Mouse (Mus musculus): Measurements from ENCODE around the gene Spcs2. TPM values are rescaled to one million over a fixed set of nuclear protein-coding genes. Genes with fewer than 3 reads are reported as not detected.

The Spcs2 gene
- total RNA-seq (2021), result 10 to 100 TPM; 86.4 to 90.6 TPM
- long read RNA-seq, experiment 1, transcript Spcs2-201 (5 exons, 2,909 nt), result major isoform, 122 of 127 reads
- long read RNA-seq, experiment 1, partial matches to known transcripts, result 4 of 127 reads
- long read RNA-seq, experiment 1, other reads (novel, unspliced or antisense), result 0 of 127 reads
- long read RNA-seq, experiment 2, transcript Spcs2-201 (5 exons, 2,909 nt), result major isoform, 83 of 87 reads
- long read RNA-seq, experiment 2, partial matches to known transcripts, result 2 of 87 reads
- long read RNA-seq, experiment 2, other reads (novel, unspliced or antisense), result 1 of 87 reads

DNA sequence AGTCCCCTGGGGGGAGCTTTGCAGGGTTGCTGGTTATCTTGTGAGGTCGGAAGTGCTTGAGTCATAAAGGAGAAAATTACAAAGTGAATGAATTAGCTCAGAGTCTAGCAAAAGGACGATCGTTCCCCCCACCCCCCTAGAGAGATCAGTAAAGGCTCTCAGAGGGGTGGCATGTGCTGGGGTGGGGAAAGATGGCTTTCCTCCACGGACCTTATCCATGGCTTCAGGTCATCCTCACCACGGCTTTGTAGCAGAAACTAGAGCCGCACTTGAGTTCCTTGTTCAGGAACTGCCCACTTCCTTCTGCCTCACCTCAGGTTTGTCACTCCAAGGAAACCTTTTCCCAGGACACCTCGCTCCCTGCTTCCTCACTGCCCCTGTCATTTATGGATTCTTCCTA, at the start of gene Spcs2:
Spcs2 (minus strand) TSS at position 101 of the 400 bp plus-strand sequence.
- TF ChIP-seq CTCF (IDR thresholded peaks at IDR 0.05), result no peak
- Histone ChIP-seq H3K27ac (peak within 1 kb of the TSS; percentile 28; the same call in 1 of the 2 replicates), H3K4me3 (no peak within 1 kb of the TSS)
- no peak for DNase-seq (ENCODE audit: extremely low spot score in 1 of 2, low spot score in 2 of 2)
- intact Hi-C loops (cut with DNase I), result no loop called here

DNA sequence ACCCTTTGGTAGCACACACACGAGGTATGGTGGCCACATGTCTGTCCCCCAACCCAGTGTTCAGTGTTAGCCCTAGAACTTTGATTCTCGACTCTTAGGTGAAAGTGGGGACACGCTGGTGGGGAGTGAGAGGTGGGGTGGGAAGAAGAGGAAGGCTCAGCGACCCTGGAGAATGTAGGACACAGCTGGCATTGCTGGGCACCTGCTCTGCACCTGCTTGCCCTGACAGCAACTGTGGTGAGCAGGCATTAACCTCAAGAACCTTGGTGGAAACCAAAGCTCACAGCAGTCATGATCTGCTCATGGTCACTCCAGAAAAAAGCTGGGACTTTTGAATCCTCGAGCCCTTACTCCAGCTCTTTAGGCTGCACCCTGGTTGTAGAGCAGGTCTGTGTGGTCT, 47.8 kb upstream of the Spcs2 start:
- intact Hi-C loops (cut with DNase I), result no loop called here
- TF ChIP-seq CTCF (IDR thresholded peaks at IDR 0.05), result no peak
- no peak overlapping the region for H3K4me3 ChIP-seq
- DNase-seq (ENCODE audit: extremely low spot score in 1 of 2, low spot score in 2 of 2), result no peak
- no peak overlapping the region for H3K27ac ChIP-seq

DNA sequence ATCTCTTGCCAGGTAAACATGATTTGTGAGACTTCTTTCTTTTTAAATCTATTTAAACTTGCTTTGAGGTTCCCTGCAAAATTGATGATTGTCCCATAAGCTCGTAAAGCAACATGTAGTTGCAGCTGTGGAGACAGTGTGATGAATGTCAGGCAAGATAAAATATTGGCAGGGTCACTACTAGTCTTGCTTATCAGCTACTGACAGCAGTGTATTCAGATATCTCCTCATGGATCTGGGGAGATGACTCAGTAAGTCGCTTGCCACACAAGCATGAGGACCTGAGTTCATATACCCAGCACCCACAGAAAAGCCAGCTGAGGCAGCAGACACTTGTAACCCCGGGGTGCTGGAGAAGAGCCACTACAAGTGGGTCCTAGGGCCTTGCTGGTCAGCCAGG, 44.2 kb upstream of the Spcs2 start:
- Histone ChIP-seq H3K27ac (no peak overlapping the region), H3K4me3 (no peak overlapping the region)
- TF ChIP-seq CTCF (IDR thresholded peaks at IDR 0.05), result no peak
- DNase-seq (ENCODE audit: extremely low spot score in 1 of 2, low spot score in 2 of 2), result no peak
- intact Hi-C loops (cut with DNase I), result no loop called here

DNA sequence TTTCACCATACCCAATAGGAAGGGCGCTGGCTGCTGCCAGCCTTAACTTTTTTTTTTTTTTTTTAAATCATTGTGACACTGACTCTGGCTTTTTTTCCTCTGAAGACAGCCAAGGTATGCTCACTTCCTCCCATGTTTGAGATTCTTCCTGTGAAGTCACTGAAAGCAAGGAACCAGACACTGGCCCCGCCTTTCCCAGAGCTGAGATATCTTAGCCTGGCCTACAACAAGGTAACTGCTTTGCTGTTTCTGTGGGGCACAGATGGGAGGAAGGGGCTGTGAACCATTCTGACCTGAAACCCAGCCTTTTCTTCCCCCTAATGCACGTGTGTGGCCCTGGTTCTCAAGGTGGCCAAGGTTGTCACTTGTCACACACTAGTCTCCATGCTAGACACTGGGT, 43.1 kb upstream of the Spcs2 start:
- Histone ChIP-seq H3K27ac (no peak overlapping the region), H3K4me3 (no peak overlapping the region)
- DNase-seq (ENCODE audit: extremely low spot score in 1 of 2, low spot score in 2 of 2), result no peak
- TF ChIP-seq CTCF (IDR thresholded peaks at IDR 0.05), result no peak
- intact Hi-C loops (cut with DNase I), result no loop called here

DNA sequence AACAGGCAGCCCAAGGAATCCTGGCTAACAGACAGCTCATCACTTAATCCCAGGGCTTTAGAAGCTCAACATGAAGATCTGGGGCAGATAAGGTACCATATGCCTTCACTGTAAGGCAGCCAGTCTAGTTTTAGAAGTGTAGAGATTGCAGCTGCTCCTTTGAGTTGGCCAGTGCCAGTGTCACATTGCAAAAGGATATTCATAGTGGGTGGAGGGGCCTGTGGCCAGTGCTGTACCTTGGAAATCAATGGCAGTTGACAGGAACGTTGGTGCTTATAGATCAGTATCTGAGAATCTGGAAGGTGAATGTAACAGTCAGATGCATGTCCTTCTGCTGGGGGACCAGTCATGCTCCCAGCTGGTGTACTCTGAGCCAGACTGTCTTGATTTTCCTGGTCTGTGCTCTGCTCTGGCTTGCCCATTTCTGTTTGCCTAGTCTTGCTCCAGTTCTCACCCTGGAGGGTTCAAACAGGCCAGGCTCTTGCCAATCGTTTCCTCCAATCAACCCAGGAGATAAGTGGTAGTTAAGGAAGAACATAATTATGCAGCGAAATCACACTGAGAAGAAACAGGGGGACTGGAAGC, 41.3 kb upstream of the Spcs2 start:
- intact Hi-C loops (cut with DNase I), result no loop called here
- DNase-seq (ENCODE audit: extremely low spot score in 1 of 2, low spot score in 2 of 2), result no peak
- TF ChIP-seq CTCF (IDR thresholded peaks at IDR 0.05), result no peak
- H3K27ac ChIP-seq, result no peak overlapping the region
- no peak overlapping the region for H3K4me3 ChIP-seq

DNA sequence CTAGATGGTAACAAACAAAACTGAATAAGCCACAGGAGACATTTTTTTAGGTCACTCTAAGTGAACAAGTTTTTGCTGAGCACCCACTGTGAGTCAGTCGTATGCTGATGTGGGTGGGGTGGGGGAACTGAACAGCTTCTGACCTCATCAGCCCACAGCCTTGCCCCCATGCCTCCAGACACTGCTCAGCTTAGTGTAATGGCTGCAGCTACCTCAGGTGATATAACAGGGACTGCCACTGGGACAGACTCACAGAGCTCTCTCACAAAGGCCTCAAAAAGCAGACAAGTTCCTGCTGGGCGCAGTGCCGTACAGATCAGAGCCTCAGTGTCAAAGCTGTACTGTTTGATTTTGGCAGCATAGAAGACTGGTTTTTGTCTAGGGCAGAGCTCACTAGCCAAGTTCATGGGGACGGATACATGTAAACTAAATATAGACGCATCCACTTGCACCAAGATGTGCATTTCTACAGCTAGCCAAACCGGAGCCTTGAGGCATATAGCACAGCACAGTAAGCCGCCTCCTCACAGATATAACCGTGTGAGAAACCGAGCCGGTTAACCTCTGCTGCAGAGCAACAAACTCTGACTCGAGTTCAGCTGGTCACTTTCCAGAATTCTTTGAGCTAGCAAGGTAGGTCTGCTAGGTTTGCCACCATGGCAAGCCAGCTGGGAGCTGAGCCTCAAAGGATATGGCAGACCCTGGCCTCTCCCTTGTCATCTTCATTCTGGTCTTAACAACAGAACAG, 39.8 kb upstream of the Spcs2 start:
- DNase-seq (ENCODE audit: extremely low spot score in 1 of 2, low spot score in 2 of 2), result no peak
- TF ChIP-seq CTCF (IDR thresholded peaks at IDR 0.05), result no peak
- no peak overlapping the region for H3K4me3 ChIP-seq
- H3K27ac ChIP-seq, result peak overlapping the region; percentile 28; the same call in 1 of the 2 replicates
- intact Hi-C loops (cut with DNase I), result no loop called here

DNA sequence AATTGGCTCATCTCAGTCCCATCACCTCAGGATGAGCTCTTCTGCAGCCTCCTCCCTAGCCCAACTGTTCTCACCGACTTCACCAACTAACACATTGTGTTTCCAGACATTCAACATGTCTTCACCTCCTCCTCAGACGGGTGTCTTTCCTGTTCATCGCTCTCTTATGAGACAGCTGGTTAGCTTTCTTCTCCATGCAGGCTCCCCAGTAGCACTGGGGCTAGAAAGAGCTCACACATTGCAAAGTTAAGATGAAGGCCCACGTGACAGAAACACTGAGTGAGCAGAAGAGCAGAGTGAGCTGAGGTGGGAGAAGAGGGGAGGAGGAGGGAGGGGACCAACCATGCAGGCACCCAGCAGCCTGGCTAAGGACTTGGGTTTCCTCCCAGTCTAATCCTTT, 38.9 kb upstream of the Spcs2 start:
- no peak for TF ChIP-seq CTCF (IDR thresholded peaks at IDR 0.05)
- H3K4me3 ChIP-seq, result no peak overlapping the region
- peak in 1 of 2 experiments; percentile 31 for DNase-seq (ENCODE audit: extremely low spot score in 1 of 2, low spot score in 2 of 2)
- intact Hi-C loops (cut with DNase I), result no loop called here
- peak overlapping the region; percentile 18; the same call in 1 of the 2 replicates for H3K27ac ChIP-seq

DNA sequence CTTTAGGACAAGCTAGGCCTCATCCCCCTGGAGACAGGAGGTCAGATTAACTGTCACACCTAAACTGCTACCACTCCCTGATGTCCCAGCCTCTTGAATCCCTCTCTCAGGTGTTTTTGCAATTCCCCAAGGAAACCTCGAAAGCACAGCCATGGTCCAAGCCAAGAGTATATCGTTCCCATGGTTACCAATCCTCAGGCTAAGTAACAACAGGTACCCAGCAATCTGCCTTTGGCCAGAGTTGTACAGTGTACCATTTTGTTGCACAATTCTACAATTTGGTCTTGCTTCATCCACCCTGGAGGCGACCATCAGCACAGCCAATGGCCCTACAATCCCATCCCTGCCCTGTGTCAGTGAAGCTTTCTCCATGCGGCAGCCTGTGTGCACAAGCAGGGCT, 33.6 kb upstream of the Spcs2 start:
- H3K4me3 ChIP-seq, result no peak overlapping the region
- DNase-seq (ENCODE audit: extremely low spot score in 1 of 2, low spot score in 2 of 2), result no peak
- no peak for TF ChIP-seq CTCF (IDR thresholded peaks at IDR 0.05)
- H3K27ac ChIP-seq, result no peak overlapping the region
- intact Hi-C loops (cut with DNase I), result no loop called here

DNA sequence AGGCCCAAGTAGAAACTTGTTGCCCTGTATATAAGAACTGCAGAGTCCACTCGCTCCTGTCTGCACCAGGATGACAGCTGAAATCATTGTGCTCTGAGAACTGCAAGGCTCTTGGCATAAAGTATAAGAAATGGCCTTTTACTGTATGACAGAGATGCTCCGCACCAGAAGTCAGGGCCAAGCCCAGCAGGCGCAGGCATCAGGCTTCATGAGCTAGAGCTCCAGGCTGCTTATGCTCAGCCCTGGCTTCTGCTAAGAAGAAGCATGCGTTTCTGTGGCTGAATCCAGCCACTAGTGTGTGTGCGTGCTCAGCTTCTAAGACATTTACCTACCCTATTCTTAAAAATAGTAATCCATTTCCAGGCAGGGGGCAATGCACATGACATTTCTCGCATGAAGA, 31.2 kb upstream of the Spcs2 start:
- intact Hi-C loops (cut with DNase I), result no loop called here
- Histone ChIP-seq H3K4me3 (no peak overlapping the region), H3K27ac (no peak overlapping the region)
- no peak for DNase-seq (ENCODE audit: extremely low spot score in 1 of 2, low spot score in 2 of 2)
- no peak for TF ChIP-seq CTCF (IDR thresholded peaks at IDR 0.05)

DNA sequence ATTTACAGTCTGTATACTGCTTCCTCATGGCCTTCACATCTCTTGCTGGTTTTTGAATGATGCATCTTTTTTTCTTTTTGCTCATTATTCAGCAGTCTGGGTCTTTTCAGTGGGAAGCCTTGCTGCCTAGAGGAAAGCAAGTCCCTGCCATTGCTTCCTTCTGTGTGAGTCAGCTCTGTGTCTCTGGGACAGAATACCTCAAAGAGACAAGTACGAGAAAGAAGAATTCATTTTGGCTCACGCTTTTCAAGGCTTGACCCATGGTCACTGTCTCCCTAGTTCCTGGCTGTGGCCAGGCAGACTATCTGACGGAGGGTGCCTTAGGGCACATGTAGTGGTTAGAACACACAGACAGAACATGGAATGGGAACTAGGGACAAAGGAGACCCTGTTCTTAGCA, 30.7 kb upstream of the Spcs2 start:
- intact Hi-C loops (cut with DNase I), result no loop called here
- DNase-seq (ENCODE audit: extremely low spot score in 1 of 2, low spot score in 2 of 2), result no peak
- Histone ChIP-seq H3K27ac (no peak overlapping the region), H3K4me3 (no peak overlapping the region)
- no peak for TF ChIP-seq CTCF (IDR thresholded peaks at IDR 0.05)

DNA sequence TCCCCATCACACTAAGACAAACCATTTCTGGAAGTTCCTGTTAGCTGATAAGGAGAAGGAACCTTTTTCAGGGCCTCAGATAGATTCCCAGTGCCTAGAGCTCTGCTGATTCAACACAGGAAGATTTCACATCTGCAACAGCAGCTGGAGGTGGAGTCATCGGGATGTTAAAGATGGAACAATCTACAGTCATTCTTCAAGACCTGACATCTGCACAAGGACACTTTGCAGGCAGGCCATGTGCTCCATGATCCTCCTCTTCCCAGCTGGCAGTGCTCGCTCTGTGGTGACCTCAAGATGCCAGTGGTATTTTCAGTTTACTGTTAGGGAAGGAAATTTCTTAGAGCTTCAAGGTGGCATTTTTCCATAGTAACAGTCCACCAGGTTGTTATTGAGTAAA, 29.1 kb upstream of the Spcs2 start:
- intact Hi-C loops (cut with DNase I), result no loop called here
- no peak for DNase-seq (ENCODE audit: extremely low spot score in 1 of 2, low spot score in 2 of 2)
- no peak for TF ChIP-seq CTCF (IDR thresholded peaks at IDR 0.05)
- Histone ChIP-seq H3K27ac (no peak overlapping the region), H3K4me3 (no peak overlapping the region)

DNA sequence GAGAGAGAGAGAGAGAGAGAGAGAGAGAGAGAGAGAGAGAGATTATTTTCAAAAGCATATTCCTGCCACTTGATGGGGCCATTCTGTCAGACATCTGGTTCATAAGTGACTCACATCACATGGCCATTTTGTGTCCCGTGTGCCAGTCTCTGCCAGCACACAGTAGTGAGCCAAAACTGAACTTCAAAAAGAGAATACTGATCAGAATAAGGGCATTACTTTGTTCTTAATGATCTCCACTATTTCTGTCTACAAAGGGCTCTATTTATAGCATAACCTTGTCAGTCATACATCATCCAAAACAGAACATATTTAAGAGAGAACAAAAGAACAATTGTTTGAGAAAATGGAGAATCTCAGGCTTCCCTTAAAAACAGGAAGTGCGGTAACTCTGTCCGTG, 28.2 kb upstream of the Spcs2 start:
- no peak; the same call in 1 of the 2 replicates for TF ChIP-seq CTCF (IDR thresholded peaks at IDR 0.05)
- intact Hi-C loops (cut with DNase I), result no loop called here
- Histone ChIP-seq H3K4me3 (no peak overlapping the region), H3K27ac (no peak overlapping the region)
- no peak for DNase-seq (ENCODE audit: extremely low spot score in 1 of 2, low spot score in 2 of 2)
